In genomic region chr11:83084761-83085160, GRCm38 (mm10) we compare ENCODE assay signal across 14 mouse cellular contexts. TPM values are rescaled to one million over a fixed set of nuclear protein-coding genes. Genes with fewer than 3 reads are reported as not detected.
"Had no signal": no experiment of that assay in that cellular context is flagged by ENCODE, and none has a peak within 500 bp of the region (broad histone marks: within the 10 kb centered on the region; RNA-seq: fewer than 3 reads in every experiment).

No protein-coding gene starts in this region.

- H3K9me3 ChIP-seq: midbrain, embryonic 15.5 days had no signal

- H3K4me2 ChIP-seq: midbrain, embryonic 11.5 days; midbrain, embryonic 15.5 days had no signal

- ATAC-seq: intestine, postnatal 0 days; lung, postnatal 0 days; midbrain, embryonic 15.5 days had no signal

- DNase-seq: kidney, adult 8-10 months; kidney, postnatal 25 days; left cerebral cortex, postnatal 4 days; lung, adult 2 months; lung, postnatal 36 days; right cerebral cortex, postnatal 25 days; thymus, adult 18-20 months; thymus, postnatal 14 days had no signal

- H3K4me1 ChIP-seq: midbrain, embryonic 15.5 days had no signal

- H3K36me3 ChIP-seq: midbrain, embryonic 15.5 days had no signal

- H3K9ac ChIP-seq: liver, embryonic 14.5 days; midbrain, embryonic 15.5 days had no signal

- H3K27me3 ChIP-seq: midbrain, embryonic 15.5 days had no signal

- H3K27ac ChIP-seq: liver, embryonic 14.5 days; midbrain, embryonic 15.5 days had no signal

- H3K4me3 ChIP-seq: midbrain, embryonic 15.5 days had no signal

RNA-seq across cellular contexts. Expression of gene Slfn1, which starts 31.9 kb away (rescaled TPM):
- total RNA-seq: left cerebral cortex, postnatal 4 days had no signal
- polyA plus RNA-seq: neural tube, embryonic 14.5 days had no signal
